Mouse (Mus musculus) R1 (cell line): ENCODE results near the gene Vmn2r32.
"Not testable (repeated sequence)": the region's sequence is repeated elsewhere in the genome, so short reads cannot be mapped to it uniquely, and the experiment has no call there.

ENCODE experiments used
- DNase-seq: peaks from one replicate; pipeline ENCODE4 v3.0.0-alpha.2; 2018; ENCODE audit warnings: low read depth, low spot score

Vmn2r32 gene

DNA sequence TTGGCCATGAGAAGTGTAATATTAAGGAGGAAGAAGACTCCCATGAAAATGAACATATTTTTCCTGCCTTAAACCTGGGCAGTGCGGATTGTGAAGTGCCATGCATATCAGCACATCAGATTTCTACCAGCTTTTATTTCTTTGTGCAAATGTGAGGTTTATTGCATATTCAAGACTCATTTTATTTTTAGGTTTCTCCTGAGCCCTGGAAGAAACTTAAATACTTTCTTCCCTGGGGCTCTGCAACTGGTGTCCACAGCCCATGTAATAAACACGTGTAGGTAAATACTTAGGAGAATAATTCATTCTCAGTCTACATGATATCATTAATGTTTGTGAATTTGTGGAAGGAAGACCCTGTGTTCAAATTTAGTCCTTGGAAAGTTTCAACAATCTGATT lies at the start of gene Vmn2r32:
Vmn2r32 (minus strand) TSS at position 101 of the 400 bp plus-strand sequence.
- not testable (repeated sequence) for DNase-seq
